Mouse (Mus musculus) heart, adult 2 months (tissue): ENCODE measurements at regions not wholly inside any gene's neighbourhood (a gene's known extent, or its start where the extent isn't known, plus 50 kb on each side); places are given as distances from the start of the nearest gene placed in this dataset.

Experiments
- DNase-seq, 2 experiments: peaks; one replicate each; pipeline ENCODE4 v3.0.0; 2021
- H3K27ac ChIP-seq: fragments of 200-600 bp; 2 replicates; pipeline ENCODE4 v1.8.1; 2022
- H3K27me3 ChIP-seq: fragments of 200-500 bp; 2 replicates; pipeline ENCODE4 v1.6.1; 2012; ENCODE audit warnings: mild to moderate bottlenecking, low read length, inconsistent platforms, mixed read lengths; ENCODE audit not compliant: control insufficient read depth, insufficient read depth
- H3K36me3 ChIP-seq: fragments of 200-500 bp; 2 replicates; pipeline ENCODE4 v1.6.1; 2012; ENCODE audit warnings: low read length, inconsistent platforms; ENCODE audit not compliant: control insufficient read depth, insufficient read depth
- H3K4me1 ChIP-seq: fragments of 200-500 bp; 2 replicates; pipeline ENCODE4 v1.6.1; 2011; ENCODE audit warnings: low read length; ENCODE audit not compliant: control insufficient read depth, insufficient read depth
- H3K4me3 ChIP-seq: fragments of 200-600 bp; 2 replicates; pipeline ENCODE4 v1.8.1; 2022
- H3K79me2 ChIP-seq: fragments of 200-500 bp; replicated peaks from 2 replicates; pipeline ENCODE4 v1.6.1; 2012; ENCODE audit warnings: mild to moderate bottlenecking, inconsistent platforms, low read length, moderate library complexity, mixed read lengths; ENCODE audit not compliant: control insufficient read depth, insufficient read depth
- H3K9ac ChIP-seq: fragments of 200-500 bp; 2 replicates; pipeline ENCODE4 v1.6.1; 2012; ENCODE audit warnings: low read depth, mild to moderate bottlenecking, control low read depth, inconsistent platforms, low read length, mixed read lengths
- CTCF ChIP-seq: fragments of 200-600 bp; IDR thresholded peaks from 2 replicates; pipeline ENCODE4 v1.8.1; 2022; ENCODE audit warnings: antibody characterized with exemption, mild to moderate bottlenecking, moderate library complexity
- EP300 ChIP-seq: fragments of 200-500 bp; IDR thresholded peaks from 2 replicates; pipeline ENCODE4 v1.6.1; 2011; ENCODE audit warnings: low read depth, low read length, control low read depth; ENCODE audit not compliant: insufficient read depth
- POLR2A ChIP-seq: fragments of 200-500 bp; IDR thresholded peaks from 2 replicates; pipeline ENCODE4 v1.6.1; 2011; ENCODE audit warnings: mild to moderate bottlenecking, low read depth, low read length, control low read depth; ENCODE audit not compliant: insufficient read depth
- WGBS: fragments of 180-500 bp; shearing (Covaris S2); methylation state at CpG from one replicate; pipeline ENCODE4 v1.1.7; 2018; 5-methylcytosine and 5-hydroxymethylcytosine counted together
- intact Hi-C: fragments of 180-260 bp; cut with DNase I; formaldehyde crosslinking; loops from one replicate; pipeline ENCODE4 v1.15.1; 2025

DNA sequence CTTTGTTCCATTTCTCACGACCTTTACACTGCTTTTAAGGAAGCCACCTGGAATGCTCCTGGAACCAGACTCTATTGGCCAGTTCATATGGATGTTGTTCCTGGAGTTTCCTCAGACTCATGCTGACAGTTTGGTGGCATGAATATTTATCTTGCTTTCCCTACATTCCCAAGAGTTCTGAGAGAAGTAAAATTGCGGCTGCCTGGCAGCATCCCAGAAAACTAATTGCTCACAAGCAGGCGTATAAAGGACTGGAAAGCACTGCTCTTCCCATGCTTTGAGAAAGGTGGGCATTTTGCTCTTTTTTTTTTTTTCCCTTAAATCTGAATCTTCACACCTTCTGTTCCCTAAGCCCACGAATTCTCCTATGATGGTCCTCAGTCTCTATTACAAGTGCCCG lies 283.7 kb upstream of the Ano5 start:
- no peak overlapping the region for H3K27ac ChIP-seq
- no peaks in the 10 kb centered on the region for H3K27me3 ChIP-seq
- DNase-seq = no peak
- H3K79me2 ChIP-seq = no peaks in the 10 kb centered on the region
- TF ChIP-seq EP300 (no peak), CTCF (no peak), POLR2A (no peak)
- 54% methylated on average over 5 of the region's 5 CpGs for WGBS
- no peaks in the 10 kb centered on the region for H3K4me1 ChIP-seq
- H3K4me3 ChIP-seq = no peak overlapping the region
- intact Hi-C loops = no loop called here
- H3K9ac ChIP-seq = no peak overlapping the region
- H3K36me3 ChIP-seq = no peaks in the 10 kb centered on the region

- Histone ChIP-seq H3K27ac (no peak overlapping the region), H3K9ac (no peak overlapping the region), H3K4me1 (no peaks in the 10 kb centered on the region), H3K79me2 (no peaks in the 10 kb centered on the region), H3K4me3 (no peak overlapping the region), H3K36me3 (no peaks in the 10 kb centered on the region), H3K27me3 (no peaks in the 10 kb centered on the region)
- no peak for DNase-seq
- WGBS = 52% methylated on average over 4 of the region's 4 CpGs
- TF ChIP-seq EP300 (no peak), POLR2A (no peak), CTCF (no peak)
- intact Hi-C loops = loop anchor here (10.0 kb wide), 1 partner anchor 60 kb away; no protein-coding TSS in a partner anchor
These were observed 276.2 kb upstream of the Ano5 start for GRCm38 (mm10) chr7:51234616-51235015.

DNA sequence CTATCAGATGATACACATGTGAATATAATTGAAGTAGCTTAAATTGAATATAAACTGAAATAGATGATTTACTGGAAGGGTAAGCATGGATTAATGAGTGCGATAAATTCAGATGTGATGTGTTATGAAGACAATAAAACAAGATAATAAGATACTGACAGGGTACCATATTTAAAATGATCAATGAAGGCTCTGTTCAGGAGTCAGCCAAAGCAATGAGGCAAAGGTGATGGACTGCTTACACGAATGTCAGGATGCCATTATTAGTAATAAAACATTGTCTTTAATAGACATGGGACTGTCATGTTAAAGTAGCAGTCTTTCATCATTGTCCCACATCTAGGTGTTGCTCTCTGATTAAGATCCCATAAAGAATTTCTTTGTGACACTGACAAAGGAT lies 263.1 kb upstream of the Ano5 start:
- TF ChIP-seq POLR2A (no peak), EP300 (no peak), CTCF (no peak)
- no peak for DNase-seq
- Histone ChIP-seq H3K36me3 (no peaks in the 10 kb centered on the region), H3K79me2 (no peaks in the 10 kb centered on the region), H3K4me1 (no peaks in the 10 kb centered on the region), H3K27ac (no peak overlapping the region), H3K4me3 (no peak overlapping the region), H3K27me3 (no peaks in the 10 kb centered on the region), H3K9ac (no peak overlapping the region)
- WGBS = 65% methylated on average over 2 of the region's 2 CpGs
- intact Hi-C loops = no loop called here

- H3K36me3 ChIP-seq = no peaks in the 10 kb centered on the region
- H3K4me3 ChIP-seq = no peak overlapping the region
- H3K9ac ChIP-seq = no peak overlapping the region
- no peaks in the 10 kb centered on the region for H3K4me1 ChIP-seq
- no peaks in the 10 kb centered on the region for H3K79me2 ChIP-seq
- TF ChIP-seq CTCF (no peak), POLR2A (no peak), EP300 (no peak)
- DNase-seq = no peak
- no peak overlapping the region for H3K27ac ChIP-seq
- no peaks in the 10 kb centered on the region for H3K27me3 ChIP-seq
- intact Hi-C loops = no loop called here
- WGBS = 77% methylated on average over 2 of the region's 2 CpGs
These were observed 256.4 kb upstream of the Ano5 start for GRCm38 (mm10) chr7:51254461-51254860.

DNA sequence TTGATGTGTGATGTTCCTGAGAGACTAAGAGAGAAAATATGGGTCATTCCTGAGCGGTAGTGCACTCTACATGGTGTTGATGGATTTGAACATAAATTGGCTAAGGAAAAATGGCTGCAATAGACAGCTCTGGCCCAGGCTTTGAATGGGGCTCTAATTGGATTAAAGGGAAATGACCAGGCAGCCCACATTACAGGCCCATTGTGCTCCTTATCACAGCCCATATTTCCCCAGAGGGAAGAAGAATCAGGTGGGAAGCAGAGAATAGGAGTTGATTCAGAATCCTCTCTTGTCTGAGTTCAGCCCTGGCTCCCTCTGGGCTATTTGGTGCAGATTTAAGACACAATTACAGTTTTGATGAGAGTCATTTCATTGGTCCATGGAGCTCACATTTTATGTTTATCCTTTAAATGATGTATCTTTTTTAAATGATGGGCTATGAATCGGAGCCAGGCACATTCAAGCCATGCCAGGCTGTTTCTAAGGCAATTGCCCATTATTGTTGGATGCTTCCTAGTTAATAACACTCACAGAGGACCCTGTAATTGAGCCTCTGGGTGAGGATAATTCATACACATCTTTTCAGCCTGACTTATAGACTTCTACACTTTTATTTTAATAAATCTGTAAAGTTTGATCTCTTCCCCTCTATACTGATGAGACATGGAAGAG lies 251.5 kb upstream of the Ano5 start:
- H3K4me3 ChIP-seq = no peak overlapping the region
- H3K9ac ChIP-seq = no peak overlapping the region
- intact Hi-C loops = no loop called here
- no peak overlapping the region for H3K27ac ChIP-seq
- no peak for DNase-seq
- H3K79me2 ChIP-seq = no peaks in the 10 kb centered on the region
- H3K4me1 ChIP-seq = no peaks in the 10 kb centered on the region
- WGBS = 57% methylated on average over 2 of the region's 2 CpGs
- no peaks in the 10 kb centered on the region for H3K27me3 ChIP-seq
- TF ChIP-seq EP300 (no peak), POLR2A (no peak), CTCF (no peak)
- no peaks in the 10 kb centered on the region for H3K36me3 ChIP-seq

DNA sequence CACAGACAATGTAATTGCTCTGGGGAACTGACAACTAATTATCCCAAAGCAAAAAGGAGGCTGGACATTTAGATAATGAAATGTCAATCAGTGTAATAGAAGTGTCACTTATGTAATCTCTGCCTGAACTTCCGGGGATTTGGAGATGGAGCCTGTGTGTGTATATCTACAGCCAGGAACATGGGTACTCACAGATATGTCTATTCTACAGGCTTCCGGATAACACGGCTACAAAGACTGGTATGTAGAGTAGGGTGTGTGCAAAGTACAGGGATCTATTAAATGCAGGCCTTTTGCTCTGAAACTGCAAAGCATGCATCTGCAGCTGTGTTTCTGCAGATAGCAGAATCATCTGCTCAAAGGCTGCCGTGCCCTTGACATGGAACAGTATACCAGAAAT lies 246.7 kb upstream of the Ano5 start:
- H3K4me3 ChIP-seq = no peak overlapping the region
- H3K9ac ChIP-seq = no peak overlapping the region
- no peaks in the 10 kb centered on the region for H3K36me3 ChIP-seq
- no peak for DNase-seq
- H3K27ac ChIP-seq = no peak overlapping the region
- intact Hi-C loops = no loop called here
- H3K27me3 ChIP-seq = no peaks in the 10 kb centered on the region
- WGBS = 50% methylated on average over 4 of the region's 4 CpGs
- no peaks in the 10 kb centered on the region for H3K79me2 ChIP-seq
- TF ChIP-seq CTCF (no peak), POLR2A (no peak), EP300 (no peak)
- no peaks in the 10 kb centered on the region for H3K4me1 ChIP-seq
